Mouse (Mus musculus): ENCODE measurements around the gene Fam57a. TPM values are rescaled to one million over a fixed set of nuclear protein-coding genes. Genes with fewer than 3 reads are reported as not detected.

Fam57a gene
- 19.9 and 24.0 TPM in 2 replicates for polyA plus RNA-seq (2015; fragmentation: Nextera tagmentation; extraction: Ambion mirVana)

DNA sequence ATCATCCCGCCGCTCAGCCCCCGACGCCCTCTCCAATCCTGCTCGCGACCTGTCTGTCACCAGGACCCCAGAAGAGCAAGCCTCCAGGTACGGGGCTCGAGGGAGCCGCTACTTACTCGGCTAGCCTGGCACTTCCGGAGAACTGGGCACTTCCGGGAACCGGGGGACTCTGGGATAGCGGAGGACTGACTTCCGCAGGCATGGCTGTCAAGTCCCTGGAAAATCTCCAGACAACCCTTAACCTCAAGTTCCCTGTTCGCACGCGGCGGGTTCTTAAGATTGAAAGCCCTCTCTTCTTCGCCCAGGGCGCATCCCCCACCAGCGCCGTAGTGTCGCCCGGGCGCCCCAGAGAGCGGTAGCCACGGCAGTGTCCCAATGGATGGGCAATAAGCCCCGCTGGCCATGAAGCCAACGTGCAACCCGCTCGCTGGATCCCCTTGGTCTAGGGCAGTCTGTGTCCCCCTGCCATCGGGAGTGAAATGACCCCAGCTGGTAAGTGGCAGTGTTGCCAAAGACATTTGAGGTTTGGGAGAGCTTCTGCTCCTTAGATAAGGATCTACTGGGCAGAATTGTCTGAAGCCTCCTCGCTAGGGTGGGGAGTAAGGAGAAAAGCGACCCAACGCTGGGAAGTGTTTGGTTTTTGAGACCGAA lies at the start of gene Fam57a, which contains the start of gene Vps53:
Gene Fam57a (plus strand): TSS at position 177 of the 651 bp plus-strand sequence.
Gene Vps53 (minus strand): TSS at position 153 of the 651 bp plus-strand sequence.
- H3K4me3 ChIP-seq = peak within 1 kb of the TSS; percentile 93
- H3K9me3 ChIP-seq (replicated peaks) = no peaks in the 10 kb centered on the region
- H3K9ac ChIP-seq = peak within 1 kb of the TSS; percentile 73
- no peaks in the 10 kb centered on the region for H3K27me3 ChIP-seq
- H3K36me3 ChIP-seq = peaks cover 2% of the 10 kb centered on the region
- peaks cover 11% of the 10 kb centered on the region for H3K4me1 ChIP-seq (replicated peaks)
- under 1% methylated on average over 37 of the region's 37 CpGs for WGBS
- H3K27ac ChIP-seq = peak within 1 kb of the TSS; percentile 71
- ATAC-seq (replicated peaks; ENCODE audit: insufficient number of reproducible peaks, insufficient read depth, low FRiP score, low read depth) = peak; percentile 89
- H3K4me2 ChIP-seq = peak within 1 kb of the TSS; percentile 94

DNA sequence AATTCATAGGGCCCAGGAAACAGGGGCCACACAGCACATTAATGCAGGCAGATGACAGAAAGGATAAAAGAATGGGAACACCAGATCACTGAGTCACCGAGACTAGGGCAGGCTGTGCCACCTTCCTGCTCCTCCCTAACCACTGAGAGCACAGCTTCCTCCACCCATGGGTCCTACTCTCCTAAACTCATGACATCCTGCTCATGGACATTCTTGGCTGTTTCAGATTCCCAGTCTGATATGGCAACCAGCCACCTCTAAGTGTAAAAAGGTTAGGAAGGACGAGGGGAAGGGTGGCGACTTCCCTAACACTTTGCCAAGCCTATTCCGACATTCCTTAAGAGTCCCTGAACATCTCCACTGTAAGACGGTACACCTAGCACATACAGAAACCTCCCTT lies 48.6 kb upstream of the Fam57a start:
- H3K4me3 ChIP-seq = no peak overlapping the region
- peak overlapping the region; percentile 58; the same call in 1 of the 2 replicates for H3K27ac ChIP-seq
- H3K27me3 ChIP-seq = no peaks in the 10 kb centered on the region
- H3K4me2 ChIP-seq = no peak overlapping the region
- peaks cover 11% of the 10 kb centered on the region for H3K4me1 ChIP-seq (replicated peaks)
- peak; percentile 53 for ATAC-seq (replicated peaks; ENCODE audit: insufficient number of reproducible peaks, insufficient read depth, low FRiP score, low read depth)
- 60% methylated on average over 5 of the region's 5 CpGs for WGBS
- H3K36me3 ChIP-seq = peaks cover 19% of the 10 kb centered on the region
- H3K9me3 ChIP-seq (replicated peaks) = no peaks in the 10 kb centered on the region
- no peak overlapping the region for H3K9ac ChIP-seq

DNA sequence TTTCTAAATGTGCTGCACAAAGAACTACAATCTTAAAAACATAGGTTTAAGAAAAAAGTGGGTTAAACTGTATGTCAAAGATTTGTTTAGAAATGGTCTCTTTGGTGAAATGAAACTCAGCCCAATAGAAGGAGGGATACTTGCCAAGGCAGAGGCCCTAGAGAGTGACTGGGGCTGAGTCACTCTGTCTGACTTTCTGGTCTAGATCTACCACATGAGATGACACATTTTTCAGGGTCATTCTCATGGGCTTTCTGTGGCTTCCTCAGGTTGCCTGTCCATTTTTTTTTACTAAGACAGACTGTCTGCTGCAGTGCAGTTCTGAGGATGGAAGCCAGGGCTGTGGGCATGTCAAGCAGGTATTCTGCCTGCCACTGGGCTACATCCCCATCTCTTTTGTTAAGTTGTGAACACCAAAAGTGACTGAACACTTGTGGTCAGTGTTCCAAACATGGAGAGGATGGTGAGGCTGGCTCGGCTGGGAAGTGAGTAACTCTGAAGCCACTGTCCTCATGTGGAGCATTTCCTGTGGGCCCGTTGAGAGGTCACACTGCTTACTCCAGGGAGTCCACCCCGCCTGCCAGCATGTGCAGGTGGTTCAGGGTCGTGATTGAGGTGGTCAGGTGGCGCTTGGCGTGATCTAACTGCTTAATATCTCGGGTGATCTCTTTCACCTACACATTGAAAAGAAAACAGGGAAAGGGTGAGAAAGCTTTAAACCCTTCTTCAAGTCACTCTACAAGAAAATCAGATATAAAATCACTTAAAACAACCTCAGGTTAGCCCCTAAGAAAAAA lies 43.6 kb upstream of the Fam57a start:
- no peak for ATAC-seq (replicated peaks; ENCODE audit: insufficient number of reproducible peaks, insufficient read depth, low FRiP score, low read depth)
- Histone ChIP-seq H3K4me3 (no peak overlapping the region), H3K9me3 (replicated peaks) (no peaks in the 10 kb centered on the region), H3K4me1 (replicated peaks) (0 out of 2 replicates have a peak, but pooled peaks cover under 1% of the 10 kb centered on the region), H3K27me3 (no peaks in the 10 kb centered on the region), H3K27ac (no peak overlapping the region), H3K36me3 (peaks cover 22% of the 10 kb centered on the region), H3K4me2 (no peak overlapping the region), H3K9ac (no peak overlapping the region)
- WGBS = 79% methylated on average over 7 of the region's 7 CpGs

DNA sequence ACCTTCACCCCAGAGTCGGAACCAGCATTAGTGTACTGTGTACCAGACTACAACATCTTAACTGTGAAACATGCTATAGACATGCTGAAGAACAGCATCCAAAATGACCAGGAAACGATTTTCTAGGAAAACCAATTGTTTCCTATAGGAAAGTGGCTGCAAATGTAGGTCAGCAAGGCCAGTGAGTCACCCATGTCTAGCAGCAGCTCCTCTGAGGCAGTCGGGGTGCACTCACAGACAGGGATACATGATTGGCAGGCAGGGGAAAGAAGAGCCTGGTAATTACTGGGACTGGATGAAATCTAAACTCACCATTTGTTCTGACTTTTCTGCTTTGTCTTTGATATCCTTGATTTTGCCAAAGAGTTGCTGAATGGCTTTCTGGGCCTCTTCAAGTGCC lies 41.5 kb upstream of the Fam57a start:
- 83% methylated on average over 3 of the region's 3 CpGs for WGBS
- Histone ChIP-seq H3K9ac (no peak overlapping the region), H3K27ac (no peak overlapping the region), H3K27me3 (no peaks in the 10 kb centered on the region), H3K4me1 (replicated peaks) (no peaks in the 10 kb centered on the region), H3K4me2 (no peak overlapping the region), H3K4me3 (no peak overlapping the region), H3K9me3 (replicated peaks) (no peaks in the 10 kb centered on the region), H3K36me3 (peaks cover 22% of the 10 kb centered on the region)
- ATAC-seq (replicated peaks; ENCODE audit: insufficient number of reproducible peaks, insufficient read depth, low FRiP score, low read depth) = no peak

DNA sequence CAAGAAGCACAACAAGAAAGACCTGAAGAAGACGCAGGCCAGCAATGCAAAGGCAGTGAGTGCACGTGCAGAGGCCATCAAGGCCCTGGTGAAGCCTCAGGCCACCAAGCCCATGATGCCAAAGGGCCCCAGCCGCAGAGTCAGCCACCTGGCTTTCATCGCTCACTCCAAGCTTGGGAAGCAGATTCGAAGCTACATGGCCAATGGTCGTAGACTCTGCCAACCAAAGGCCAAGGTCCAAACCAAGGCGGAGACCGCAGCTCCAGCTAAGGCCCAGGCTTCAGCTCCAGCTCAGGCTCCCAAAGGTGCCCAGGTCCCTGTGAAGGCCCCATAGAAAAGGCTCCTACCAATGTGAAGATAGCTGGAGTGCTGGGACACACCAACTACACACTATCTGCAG lies 35.1 kb upstream of the Fam57a start:
- no peak overlapping the region for H3K4me2 ChIP-seq
- no peaks in the 10 kb centered on the region for H3K9me3 ChIP-seq (replicated peaks)
- ATAC-seq (replicated peaks; ENCODE audit: insufficient number of reproducible peaks, insufficient read depth, low FRiP score, low read depth) = no peak
- no peak overlapping the region for H3K4me3 ChIP-seq
- H3K4me1 ChIP-seq (replicated peaks) = peaks cover 27% of the 10 kb centered on the region
- H3K27ac ChIP-seq = no peak overlapping the region
- WGBS = 95% methylated on average over 8 of the region's 8 CpGs
- no peaks in the 10 kb centered on the region for H3K36me3 ChIP-seq
- H3K9ac ChIP-seq = no peak overlapping the region
- H3K27me3 ChIP-seq = no peaks in the 10 kb centered on the region

DNA sequence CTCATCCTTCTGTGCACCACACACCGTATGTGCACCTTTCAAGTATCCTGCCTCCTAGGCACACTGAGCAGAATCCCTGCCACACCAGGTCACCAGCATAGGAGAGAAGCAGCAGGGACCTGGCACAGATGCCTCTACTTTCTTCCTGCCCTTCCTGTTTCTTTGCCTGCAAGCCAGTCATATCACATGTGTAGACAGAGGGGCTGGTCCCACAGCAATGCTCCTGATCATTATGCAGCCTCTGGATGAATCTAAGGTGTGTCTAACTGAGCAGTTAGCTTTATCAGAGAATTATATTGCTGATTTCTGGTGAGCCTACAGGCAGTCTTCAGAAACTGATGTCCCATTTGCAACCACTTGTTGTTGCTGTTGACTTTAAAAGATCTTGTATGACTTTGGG lies 34.3 kb upstream of the Fam57a start:
- Histone ChIP-seq H3K36me3 (no peaks in the 10 kb centered on the region), H3K4me2 (no peak overlapping the region), H3K4me1 (replicated peaks) (peaks cover 27% of the 10 kb centered on the region), H3K9ac (no peak overlapping the region), H3K27ac (no peak overlapping the region), H3K27me3 (no peaks in the 10 kb centered on the region), H3K4me3 (no peak overlapping the region), H3K9me3 (replicated peaks) (no peaks in the 10 kb centered on the region)
- ATAC-seq (replicated peaks; ENCODE audit: insufficient number of reproducible peaks, insufficient read depth, low FRiP score, low read depth) = no peak
- 80% methylated on average over 1 of the region's 1 CpGs for WGBS

DNA sequence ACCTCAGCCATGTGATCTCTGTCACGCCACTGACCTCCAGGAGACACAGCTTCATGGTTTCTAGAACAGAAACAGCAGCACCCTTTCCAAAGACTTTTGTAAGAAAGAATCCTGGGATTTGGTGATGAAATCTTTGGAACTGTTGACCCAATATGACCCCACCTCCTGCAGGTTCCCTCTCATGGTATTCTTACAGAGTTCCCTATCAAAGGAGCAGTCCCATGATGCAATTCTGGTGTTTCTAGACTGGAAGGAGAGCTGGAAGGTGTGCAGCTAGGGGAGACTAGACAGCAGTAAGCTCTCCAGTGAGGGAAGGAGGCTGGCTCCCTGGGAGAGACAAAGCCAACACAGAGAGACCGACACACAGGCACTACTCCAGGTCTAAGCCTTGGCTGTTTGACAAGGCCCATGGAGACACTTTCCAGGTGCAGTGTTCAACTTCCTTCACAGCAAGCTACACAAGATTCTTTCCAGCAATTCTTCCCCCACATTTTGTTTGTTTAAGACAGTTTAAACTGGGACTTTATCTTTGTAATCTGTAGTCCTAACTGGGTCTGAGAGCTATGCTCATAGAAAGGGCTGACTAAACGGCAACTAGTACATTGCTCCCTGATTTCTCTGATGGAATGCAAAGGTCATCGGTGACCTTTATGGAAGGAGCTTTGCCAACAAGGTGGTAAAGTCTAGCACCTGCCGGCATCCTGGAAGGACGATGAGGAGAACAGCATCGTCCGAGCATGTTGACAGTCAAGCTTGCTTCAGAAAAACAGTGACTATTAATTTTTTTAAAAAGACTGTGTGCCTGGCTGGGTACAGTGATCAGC lies 33.1 kb upstream of the Fam57a start:
- peaks cover 27% of the 10 kb centered on the region for H3K4me1 ChIP-seq (replicated peaks)
- ATAC-seq (replicated peaks; ENCODE audit: insufficient number of reproducible peaks, insufficient read depth, low FRiP score, low read depth) = no peak
- no peaks in the 10 kb centered on the region for H3K36me3 ChIP-seq
- no peak overlapping the region for H3K4me3 ChIP-seq
- no peak overlapping the region for H3K4me2 ChIP-seq
- no peaks in the 10 kb centered on the region for H3K9me3 ChIP-seq (replicated peaks)
- H3K27me3 ChIP-seq = no peaks in the 10 kb centered on the region
- no peak overlapping the region for H3K9ac ChIP-seq
- WGBS = 80% methylated on average over 8 of the region's 8 CpGs
- no peak overlapping the region for H3K27ac ChIP-seq

DNA sequence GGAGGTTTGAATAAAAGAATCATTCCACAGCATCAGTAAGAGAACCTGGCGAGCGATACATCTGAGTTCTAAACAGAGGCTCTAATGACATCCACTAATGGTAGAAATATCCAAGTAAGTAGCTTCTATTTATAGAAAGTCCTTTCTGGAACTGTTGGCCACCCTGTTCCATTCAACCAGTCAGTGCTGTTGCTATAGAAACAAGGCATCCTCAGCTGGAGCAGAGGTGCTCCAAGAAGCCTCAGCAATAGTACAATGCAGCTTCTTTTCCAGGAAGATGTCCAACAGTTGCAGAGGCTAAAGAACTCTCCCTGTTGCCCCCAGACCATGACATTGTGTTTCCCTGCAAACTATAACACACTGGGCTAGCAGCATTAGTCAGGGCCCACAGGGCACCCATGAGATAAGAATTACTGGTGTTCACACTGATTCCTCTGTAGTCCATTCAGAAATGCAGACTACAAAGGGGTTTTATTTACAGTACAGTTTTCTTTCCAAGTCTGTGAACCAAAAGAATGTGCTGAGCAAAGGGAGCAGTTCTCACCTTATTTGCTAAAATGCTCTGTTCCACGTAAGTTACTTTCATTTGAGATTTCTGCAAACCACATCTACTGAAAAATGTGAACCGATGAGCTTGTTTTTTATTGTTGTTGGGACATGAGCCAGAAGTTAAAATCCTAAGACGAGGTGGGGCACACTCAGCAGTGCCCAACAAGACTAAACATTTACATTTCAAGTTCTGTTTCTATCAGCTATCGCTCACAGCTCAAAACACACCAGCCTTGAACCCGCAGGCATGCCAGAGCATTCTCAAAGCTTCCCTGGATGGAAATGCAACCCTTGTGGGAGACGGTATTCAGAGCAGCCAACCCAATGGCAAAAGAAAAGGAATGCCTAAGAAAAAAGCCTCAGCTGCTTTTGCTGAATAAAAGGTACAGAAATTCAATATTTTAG lies 31.1 kb upstream of the Fam57a start:
- H3K9me3 ChIP-seq (replicated peaks) = no peaks in the 10 kb centered on the region
- 53% methylated on average over 8 of the region's 8 CpGs for WGBS
- ATAC-seq (replicated peaks; ENCODE audit: insufficient number of reproducible peaks, insufficient read depth, low FRiP score, low read depth) = no peak
- no peaks in the 10 kb centered on the region for H3K27me3 ChIP-seq
- H3K27ac ChIP-seq = peak overlapping the region; percentile 51
- peaks cover 27% of the 10 kb centered on the region for H3K4me1 ChIP-seq (replicated peaks)
- H3K4me3 ChIP-seq = no peak overlapping the region
- H3K36me3 ChIP-seq = no peaks in the 10 kb centered on the region
- no peak overlapping the region for H3K4me2 ChIP-seq
- H3K9ac ChIP-seq = no peak overlapping the region

DNA sequence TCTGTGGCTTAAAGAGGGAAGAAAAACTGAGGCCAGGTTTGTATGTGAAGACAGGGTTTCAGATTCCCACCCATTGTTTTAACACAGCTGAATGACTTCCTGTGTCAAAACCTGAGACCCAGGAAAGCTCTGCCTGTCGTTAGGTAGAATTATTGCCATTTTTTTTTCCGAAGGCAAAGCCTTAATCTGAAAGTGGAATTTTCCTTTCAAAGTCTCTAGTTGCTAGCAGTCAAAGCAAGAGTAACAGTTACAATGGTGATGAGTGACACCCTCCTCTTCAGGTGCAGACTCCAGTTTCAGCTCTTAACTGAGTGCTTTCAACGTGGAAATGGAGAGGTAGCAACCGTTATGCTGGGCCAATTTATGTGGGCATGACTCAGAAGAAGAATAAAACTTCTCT lies 28.5 kb upstream of the Fam57a start:
- no peak for ATAC-seq (replicated peaks; ENCODE audit: insufficient number of reproducible peaks, insufficient read depth, low FRiP score, low read depth)
- H3K27ac ChIP-seq = peak overlapping the region; percentile 33; the same call in 1 of the 2 replicates
- 43% methylated on average over 4 of the region's 4 CpGs for WGBS

DNA sequence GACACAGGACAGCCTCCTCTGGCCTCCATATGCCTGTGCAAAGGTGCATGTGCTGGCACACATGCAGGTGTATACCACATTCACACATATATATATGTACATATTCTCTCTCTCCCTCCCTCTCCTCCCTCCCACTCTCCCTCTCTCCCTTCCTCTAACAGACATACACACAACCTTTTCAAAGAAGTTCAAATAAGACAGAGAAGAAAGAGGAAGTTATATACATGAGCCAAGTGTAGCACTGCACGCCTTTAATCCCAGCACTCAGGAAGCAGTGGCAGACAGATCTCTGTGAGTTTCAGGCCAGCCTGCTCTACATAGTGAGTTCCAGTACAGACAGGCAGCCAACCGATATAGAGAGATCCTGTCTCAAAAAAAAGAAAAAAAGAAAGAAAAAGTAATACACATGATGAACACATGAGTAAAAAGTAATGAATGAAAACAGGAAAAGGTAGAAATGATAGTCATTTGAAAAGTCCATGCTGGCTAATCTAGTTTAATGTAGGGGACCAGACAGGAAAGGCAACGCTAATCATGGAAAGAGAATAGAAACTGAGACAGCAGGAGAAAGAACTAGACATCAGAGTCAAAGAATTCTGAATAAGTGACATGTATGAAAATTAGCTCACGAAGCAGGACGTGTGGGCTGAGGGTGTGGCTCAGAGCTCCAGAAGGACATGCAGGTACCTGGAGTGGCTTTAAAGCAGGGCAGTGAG lies 26.1 kb upstream of the Fam57a start:
- Histone ChIP-seq H3K4me1 (replicated peaks) (peaks cover 8% of the 10 kb centered on the region), H3K9ac (no peak overlapping the region), H3K9me3 (replicated peaks) (no peaks in the 10 kb centered on the region), H3K36me3 (peaks cover 6% of the 10 kb centered on the region), H3K27me3 (no peaks in the 10 kb centered on the region), H3K4me3 (no peak overlapping the region), H3K27ac (no peak overlapping the region), H3K4me2 (no peak overlapping the region)
- ATAC-seq (replicated peaks; ENCODE audit: insufficient number of reproducible peaks, insufficient read depth, low FRiP score, low read depth) = no peak
- WGBS = 77% methylated on average over 5 of the region's 5 CpGs

More for the DNA sequence above, 28.5 kb upstream of the Fam57a start:
- H3K36me3 ChIP-seq = peaks cover 6% of the 10 kb centered on the region
- H3K4me2 ChIP-seq = no peak overlapping the region
- H3K4me3 ChIP-seq = no peak overlapping the region
- H3K9me3 ChIP-seq (replicated peaks) = no peaks in the 10 kb centered on the region
- H3K27me3 ChIP-seq = no peaks in the 10 kb centered on the region
- H3K9ac ChIP-seq = no peak overlapping the region
- peaks cover 24% of the 10 kb centered on the region for H3K4me1 ChIP-seq (replicated peaks)
